Mouse (Mus musculus) G1E (cell line): ENCODE results near the gene Inafm2.

Experiments used
- CTCF ChIP-seq: IDR thresholded peaks from 2 replicates; pipeline ENCODE4 v1.5.1; 2012; ENCODE audit warnings: low read depth, low read length, inconsistent platforms, mixed read lengths
- TAL1 ChIP-seq: conservative IDR thresholded peaks from 2 replicates; pipeline ENCODE4 v1.6.1; 2012; ENCODE audit warnings: low read depth, low read length, inconsistent platforms, mixed read lengths

DNA sequence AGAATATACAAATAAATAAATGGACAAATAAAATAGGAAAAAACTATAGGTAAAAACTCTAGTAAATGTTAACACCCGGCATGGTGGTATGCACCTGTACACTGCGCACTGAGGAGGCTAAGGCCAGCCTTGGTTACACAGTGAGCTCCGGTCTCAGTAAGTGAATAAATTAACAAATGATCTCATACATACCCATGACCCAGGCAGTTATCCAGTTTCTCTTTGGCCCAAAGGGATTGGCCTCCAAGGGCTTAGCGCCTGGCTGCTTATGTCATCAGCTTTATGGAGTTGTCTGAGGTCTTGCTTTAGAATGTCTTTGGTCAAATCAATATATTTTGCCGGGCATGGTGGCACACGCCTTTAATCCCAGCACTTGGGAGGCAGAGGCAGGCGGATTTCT is 38.1 kb downstream of the Inafm2 start:
- TF ChIP-seq CTCF: no peak
- no peak for TF ChIP-seq TAL1
